Mouse (Mus musculus) sigmoid colon, adult 10 weeks (tissue): ENCODE data around the gene Dzip1l. TPM values are rescaled to one million over a fixed set of nuclear protein-coding genes. Genes with fewer than 3 reads are reported as not detected.

Experiments
- polyA plus RNA-seq: library from polyadenylated mRNA; stranded (reverse); fragments of 350-450 nt; fragmentation: Illumina TruSeq; extraction: RNeasy Lipid Tissue Mini Kit (QIAGEN cat#74804); gene quantifications from one replicate; pipeline ENCODE4 v1.2.3, GENCODE M21; 2014; ENCODE audit warnings: low read depth, low replicate concordance

The Dzip1l gene
- 1.5 TPM for polyA plus RNA-seq

DNA sequence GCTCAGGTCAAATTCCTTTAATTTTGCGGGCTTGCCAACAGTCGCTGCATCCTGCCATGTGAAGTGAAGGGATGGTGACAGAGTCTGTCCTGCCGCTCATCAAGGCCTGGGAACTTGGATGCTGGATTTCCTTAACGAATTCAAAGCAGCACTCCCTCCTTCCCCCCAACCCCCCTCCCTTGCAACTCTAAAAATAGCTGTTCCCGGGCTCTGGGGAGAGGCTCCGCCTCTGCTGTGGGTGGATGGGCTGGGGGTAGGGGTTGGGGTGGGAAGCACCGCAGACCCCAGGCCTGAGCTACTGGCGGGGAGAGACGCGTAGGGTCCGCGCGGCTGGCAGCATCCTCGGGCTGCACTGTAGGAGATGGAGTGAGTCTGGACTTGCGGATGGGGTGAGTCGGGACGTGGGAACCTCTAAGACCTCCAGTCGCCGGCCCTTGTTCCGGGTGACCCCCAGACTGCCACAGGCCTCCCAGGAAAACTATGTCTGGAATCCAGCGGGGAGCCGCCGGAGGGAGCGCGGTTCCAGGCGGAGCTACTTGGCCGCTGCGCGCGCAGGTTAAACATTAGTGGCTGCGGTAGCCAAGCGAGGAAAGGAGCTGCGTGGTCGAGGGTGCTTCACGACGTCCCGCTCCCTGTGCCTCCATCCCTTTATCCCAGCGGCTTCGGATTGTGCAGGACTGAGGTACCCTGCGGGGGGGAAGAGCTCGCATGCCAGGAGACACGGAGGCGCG, at the start of gene Dzip1l:
Gene Dzip1l, plus strand, starts transcription at position 216 of the 731 bp plus-strand sequence.

DNA sequence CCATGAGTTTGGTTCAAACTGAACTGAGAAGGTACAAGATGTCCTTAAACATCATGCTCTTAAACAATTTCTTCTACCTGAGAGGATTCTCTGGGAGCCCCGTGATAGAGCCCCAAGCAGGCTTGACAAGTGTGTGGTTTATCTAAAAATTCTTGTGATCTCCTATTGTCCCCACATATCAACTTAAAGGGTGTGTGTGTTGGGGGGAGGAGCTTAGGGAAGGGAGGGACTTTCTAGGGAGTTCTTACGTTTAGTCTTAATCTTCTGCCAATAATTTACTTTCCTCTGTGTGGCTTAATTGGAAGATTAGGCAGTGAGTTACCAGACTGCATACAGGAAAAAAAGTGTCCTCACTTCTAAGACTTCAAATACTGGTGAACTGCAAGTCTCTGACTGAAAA, 17.1 kb upstream of the Dzip1l start, which contains the start of gene A4gnt:
Gene A4gnt, plus strand, starts transcription at position 301 of the 400 bp plus-strand sequence.

GRCm38 (mm10) chr9:99717134-99717533, 87.8 kb downstream of the Dzip1l start, which contains the start of gene Cldn18:
Gene Cldn18 (minus strand): TSS chr9:99717267.

Other genes with a start within 250 kb of the Dzip1l start
- gene Mras, start 192.1 kb upstream of the Dzip1l start, polyA plus RNA-seq: 2.3 TPM
- not detected for gene Nme9, start 178.0 kb upstream of the Dzip1l start, polyA plus RNA-seq
- gene Armc8, start 60.6 kb upstream of the Dzip1l start, polyA plus RNA-seq: 46.8 TPM
- gene Dbr1, start 53.7 kb upstream of the Dzip1l start, polyA plus RNA-seq: 18.9 TPM
- gene A4gnt, start 17.0 kb upstream of the Dzip1l start, polyA plus RNA-seq: 20.9 TPM
- gene Cldn18, start 87.8 kb downstream of the Dzip1l start, polyA plus RNA-seq: not detected
- gene Sox14, start 246.7 kb downstream of the Dzip1l start, polyA plus RNA-seq: not detected